Mouse (Mus musculus) ES-Bruce4 (cell line): ENCODE measurements around the gene U2surp.

Experiments used
- CTCF ChIP-seq: IDR thresholded peaks from one replicate; pipeline ENCODE4 v1.8.1; 2011; ENCODE audit warnings: low read depth, low read length
- EP300 ChIP-seq: IDR thresholded peaks from 2 replicates; pipeline ENCODE4 v1.6.1; 2011; ENCODE audit warnings: low read depth, low read length; ENCODE audit not compliant: insufficient read depth
- POLR2A ChIP-seq: IDR thresholded peaks from one replicate; pipeline ENCODE4 v1.8.1; 2011; ENCODE audit warnings: low read length; ENCODE audit not compliant: insufficient read depth

DNA sequence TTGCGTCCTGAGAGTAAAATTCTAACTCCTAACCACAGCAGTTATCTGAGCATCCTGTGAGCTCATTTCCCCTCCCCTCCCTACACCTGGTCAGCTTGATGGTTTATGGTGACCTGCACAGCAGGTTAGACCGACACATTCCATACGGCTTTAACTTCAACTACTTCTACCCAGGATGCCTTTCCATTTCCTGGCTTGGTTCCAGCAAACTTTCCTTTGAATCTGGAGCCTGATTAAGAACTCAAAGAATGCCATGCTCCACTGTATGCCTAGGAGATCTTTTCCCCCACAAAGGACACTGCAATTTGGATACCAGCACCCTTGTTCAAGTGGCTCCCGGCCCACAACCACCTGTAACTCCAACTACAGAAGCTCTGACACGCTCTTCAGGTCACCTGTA is 8.8 kb upstream of the U2surp start:
- no peak for TF ChIP-seq POLR2A
- no peak for TF ChIP-seq CTCF
- no peak for TF ChIP-seq EP300
